Mouse (Mus musculus) forebrain, embryonic 15.5 days (tissue): ENCODE measurements around the gene Gprc5b. TPM values are rescaled to one million over a fixed set of nuclear protein-coding genes. Genes with fewer than 3 reads are reported as not detected.

Source experiments
- ATAC-seq: fragments of 200-750 bp; cut with Nextera tagmentation; replicated peaks from 2 replicates; pipeline ENCODE4 v1.8.0; 2017; ENCODE audit warnings: mild to moderate bottlenecking, moderate TSS enrichment, moderate library complexity
- H3K27ac ChIP-seq: fragments of 300-500 bp; sonication (generic); replicated peaks from 2 replicates; pipeline ENCODE4 v1.5.1; 2015; ENCODE audit warnings: mild to moderate bottlenecking, inconsistent platforms
- H3K27me3 ChIP-seq: fragments of 300-500 bp; sonication (generic); 2 replicates; pipeline ENCODE4 v1.6.1; 2015; ENCODE audit warnings: inconsistent platforms
- H3K36me3 ChIP-seq: fragments of 300-500 bp; sonication (generic); 2 replicates; pipeline ENCODE4 v1.6.1; 2015; ENCODE audit warnings: mild to moderate bottlenecking, inconsistent platforms
- H3K4me1 ChIP-seq: fragments of 300-500 bp; sonication (generic); 2 replicates; pipeline ENCODE4 v1.6.1; 2015; ENCODE audit warnings: inconsistent platforms
- H3K4me2 ChIP-seq: fragments of 300-500 bp; sonication (generic); replicated peaks from 2 replicates; pipeline ENCODE4 v1.6.1; 2015; ENCODE audit warnings: mild to moderate bottlenecking, inconsistent platforms
- H3K4me3 ChIP-seq: fragments of 300-500 bp; sonication (generic); 2 replicates; pipeline ENCODE4 v1.5.1; 2015; ENCODE audit warnings: mild to moderate bottlenecking, inconsistent platforms
- H3K9ac ChIP-seq: fragments of 300-500 bp; sonication (generic); replicated peaks from 2 replicates; pipeline ENCODE4 v1.6.1; 2015; ENCODE audit warnings: mild to moderate bottlenecking, inconsistent platforms
- H3K9me3 ChIP-seq: fragments of 300-500 bp; sonication (generic); 2 replicates; pipeline ENCODE4 v1.6.1; 2016; ENCODE audit warnings: inconsistent platforms
- WGBS: fragments of 180-500 bp; shearing (Covaris S2); methylation state at CpG from one replicate; pipeline ENCODE4 v1.1.7; 2015; ENCODE audit warnings: mixed read lengths; 5-methylcytosine and 5-hydroxymethylcytosine counted together
- polyA plus RNA-seq: library from polyadenylated mRNA; unstranded; fragments of >200 nt; fragmentation: Nextera tagmentation; extraction: Ambion mirVana; gene quantifications from 2 replicates; pipeline ENCODE4 v1.2.1, GENCODE M21; 2015

Gprc5b gene
- 6.5 and 7.3 TPM in 2 replicates for polyA plus RNA-seq

- ATAC-seq = peak; percentile 74
- no peaks in the 10 kb centered on the region for H3K27me3 ChIP-seq
- no peaks in the 10 kb centered on the region for H3K9me3 ChIP-seq
- peak within 1 kb of the TSS; percentile 68 for H3K4me3 ChIP-seq
- H3K36me3 ChIP-seq = no peaks in the 10 kb centered on the region
- H3K4me2 ChIP-seq = peak within 1 kb of the TSS; percentile 90
- peak within 1 kb of the TSS; percentile 82 for H3K27ac ChIP-seq
- peaks cover 58% of the 10 kb centered on the region for H3K4me1 ChIP-seq
- peak within 1 kb of the TSS; percentile 72 for H3K9ac ChIP-seq
- WGBS = under 1% methylated on average over 43 of the region's 44 CpGs
These were observed at the start of gene Gprc5b for GRCm38 (mm10) chr7:118995007-118995406. Gene Gprc5b, minus strand, starts transcription at chr7:118995211.

DNA sequence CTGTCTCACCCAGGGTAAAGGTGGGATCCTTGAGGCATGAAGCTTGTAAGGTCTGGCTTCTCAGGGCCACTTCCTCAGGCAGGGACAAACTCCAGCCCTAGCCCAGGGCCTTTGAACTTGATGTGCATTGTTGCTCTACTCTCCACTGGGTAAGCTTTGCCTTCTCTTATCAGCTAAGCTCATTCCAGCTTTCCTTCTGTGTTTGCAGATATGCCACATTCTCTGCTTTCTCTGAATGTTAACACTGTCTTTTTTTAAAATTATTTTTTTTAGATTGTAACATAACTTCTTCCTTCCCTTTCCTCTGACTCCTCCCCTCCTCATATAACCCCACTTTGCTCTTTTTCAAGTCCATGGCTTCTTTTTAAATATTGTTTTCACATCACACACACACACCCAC lies 46.5 kb upstream of the Gprc5b start:
- no peaks in the 10 kb centered on the region for H3K9me3 ChIP-seq
- no peak for ATAC-seq
- H3K9ac ChIP-seq = no peak overlapping the region
- no peaks in the 10 kb centered on the region for H3K4me1 ChIP-seq
- no peak overlapping the region for H3K4me3 ChIP-seq
- no peak overlapping the region for H3K4me2 ChIP-seq
- no peaks in the 10 kb centered on the region for H3K27me3 ChIP-seq
- H3K36me3 ChIP-seq = no peaks in the 10 kb centered on the region
- no peak overlapping the region for H3K27ac ChIP-seq

GRCm38 (mm10) chr7:119037581-119037980 lies 42.6 kb upstream of the Gprc5b start:
- ATAC-seq = no peak
- Histone ChIP-seq H3K27me3 (no peaks in the 10 kb centered on the region), H3K4me3 (no peak overlapping the region), H3K4me1 (no peaks in the 10 kb centered on the region), H3K36me3 (no peaks in the 10 kb centered on the region), H3K4me2 (no peak overlapping the region), H3K9ac (no peak overlapping the region), H3K9me3 (no peaks in the 10 kb centered on the region), H3K27ac (no peak overlapping the region)

GRCm38 (mm10) chr7:119034243-119034961 lies 39.4 kb upstream of the Gprc5b start:
- H3K27me3 ChIP-seq = no peaks in the 10 kb centered on the region
- WGBS = 73% methylated on average over 15 of the region's 15 CpGs
- no peak overlapping the region for H3K4me3 ChIP-seq
- H3K4me1 ChIP-seq = no peaks in the 10 kb centered on the region
- no peak for ATAC-seq
- H3K9ac ChIP-seq = no peak overlapping the region
- H3K27ac ChIP-seq = no peak overlapping the region
- no peak overlapping the region for H3K4me2 ChIP-seq
- H3K36me3 ChIP-seq = no peaks in the 10 kb centered on the region
- no peaks in the 10 kb centered on the region for H3K9me3 ChIP-seq

DNA sequence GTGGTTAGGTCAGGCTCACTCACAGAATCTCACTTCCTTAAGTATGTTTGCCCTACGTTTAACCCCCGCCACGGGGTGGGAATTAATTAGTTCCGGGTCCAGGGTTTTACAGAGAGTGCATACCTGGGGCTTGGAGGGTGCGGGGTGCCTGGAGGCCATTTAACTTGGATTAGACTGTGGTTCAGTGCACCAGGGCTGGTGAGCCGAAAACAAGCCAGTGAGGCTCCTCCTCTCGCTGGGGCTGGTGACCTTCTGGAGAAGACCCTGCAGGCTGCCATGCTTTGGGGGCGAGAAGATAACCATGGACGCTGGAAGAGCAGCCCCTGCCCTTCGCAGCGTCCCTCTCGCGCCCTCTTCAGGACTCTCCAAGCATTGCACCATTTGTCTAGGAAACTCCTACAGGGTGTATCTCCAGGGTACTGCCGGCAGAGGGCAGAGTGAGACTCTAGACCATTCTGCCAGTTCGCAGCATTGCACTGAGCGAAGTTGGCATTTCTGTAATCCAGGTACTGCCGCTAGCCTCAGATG lies 28.4 kb upstream of the Gprc5b start:
- H3K9ac ChIP-seq = no peak overlapping the region
- peak; percentile 23; the same call in 1 of the 2 replicates for ATAC-seq
- WGBS = 22% methylated on average over 17 of the region's 17 CpGs
- no peak overlapping the region for H3K4me3 ChIP-seq
- no peak overlapping the region for H3K4me2 ChIP-seq
- no peaks in the 10 kb centered on the region for H3K9me3 ChIP-seq
- H3K27me3 ChIP-seq = no peaks in the 10 kb centered on the region
- H3K36me3 ChIP-seq = no peaks in the 10 kb centered on the region
- H3K4me1 ChIP-seq = no peaks in the 10 kb centered on the region
- H3K27ac ChIP-seq = no peak overlapping the region

- 74% methylated on average over 19 of the region's 19 CpGs for WGBS
- no peaks in the 10 kb centered on the region for H3K4me1 ChIP-seq
These were observed 27.5 kb upstream of the Gprc5b start for GRCm38 (mm10) chr7:119022238-119023156.

GRCm38 (mm10) chr7:119019537-119019936 lies 24.5 kb upstream of the Gprc5b start:
- no peak overlapping the region for H3K9ac ChIP-seq
- WGBS = 19% methylated on average over 4 of the region's 4 CpGs
- no peak overlapping the region for H3K27ac ChIP-seq
- H3K4me3 ChIP-seq = no peak overlapping the region
- no peak overlapping the region for H3K4me2 ChIP-seq
- no peaks in the 10 kb centered on the region for H3K9me3 ChIP-seq
- no peaks in the 10 kb centered on the region for H3K36me3 ChIP-seq
- no peaks in the 10 kb centered on the region for H3K27me3 ChIP-seq
- no peaks in the 10 kb centered on the region for H3K4me1 ChIP-seq
- ATAC-seq = peak; percentile 64

More at GRCm38 (mm10) chr7:119022238-119023156, 27.5 kb upstream of the Gprc5b start:
- H3K27ac ChIP-seq = no peak overlapping the region
- no peak overlapping the region for H3K4me3 ChIP-seq
- H3K9ac ChIP-seq = no peak overlapping the region
- H3K36me3 ChIP-seq = no peaks in the 10 kb centered on the region
- no peaks in the 10 kb centered on the region for H3K27me3 ChIP-seq
- peak; percentile 39; the same call in 1 of the 2 replicates for ATAC-seq
- H3K9me3 ChIP-seq = no peaks in the 10 kb centered on the region
- H3K4me2 ChIP-seq = no peak overlapping the region

GRCm38 (mm10) chr7:119015736-119016135 lies 20.7 kb upstream of the Gprc5b start:
- Histone ChIP-seq H3K4me3 (no peak overlapping the region), H3K4me2 (no peak overlapping the region), H3K27ac (no peak overlapping the region), H3K4me1 (no peaks in the 10 kb centered on the region), H3K36me3 (no peaks in the 10 kb centered on the region), H3K27me3 (no peaks in the 10 kb centered on the region), H3K9me3 (no peaks in the 10 kb centered on the region), H3K9ac (no peak overlapping the region)
- peak; percentile 42; the same call in 1 of the 2 replicates for ATAC-seq
- WGBS = 5% methylated on average over 2 of the region's 3 CpGs

- ATAC-seq = peak; percentile 69
- Histone ChIP-seq H3K9me3 (no peaks in the 10 kb centered on the region), H3K9ac (no peak overlapping the region), H3K27me3 (no peaks in the 10 kb centered on the region), H3K4me3 (no peak overlapping the region), H3K4me2 (no peak overlapping the region), H3K4me1 (no peaks in the 10 kb centered on the region), H3K36me3 (no peaks in the 10 kb centered on the region), H3K27ac (no peak overlapping the region)
- WGBS = 19% methylated on average over 5 of the region's 5 CpGs
These were observed 16.0 kb upstream of the Gprc5b start for GRCm38 (mm10) chr7:119010854-119011529.

- ATAC-seq = no peak
- Histone ChIP-seq H3K27me3 (no peaks in the 10 kb centered on the region), H3K9ac (no peak overlapping the region), H3K4me3 (no peak overlapping the region), H3K9me3 (no peaks in the 10 kb centered on the region), H3K4me2 (no peak overlapping the region), H3K36me3 (no peaks in the 10 kb centered on the region), H3K4me1 (no peaks in the 10 kb centered on the region), H3K27ac (no peak overlapping the region)
- 31% methylated on average over 2 of the region's 2 CpGs for WGBS
These were observed 7.5 kb upstream of the Gprc5b start for GRCm38 (mm10) chr7:119002501-119002900.

- ATAC-seq = no peak
- Histone ChIP-seq H3K4me2 (no peak overlapping the region), H3K9ac (no peak overlapping the region), H3K4me1 (no peaks in the 10 kb centered on the region), H3K27me3 (no peaks in the 10 kb centered on the region), H3K4me3 (no peak overlapping the region), H3K36me3 (no peaks in the 10 kb centered on the region), H3K27ac (no peak overlapping the region), H3K9me3 (no peaks in the 10 kb centered on the region)
- 55% methylated on average over 2 of the region's 2 CpGs for WGBS
These were observed 7.0 kb upstream of the Gprc5b start for GRCm38 (mm10) chr7:119001965-119002364.

DNA sequence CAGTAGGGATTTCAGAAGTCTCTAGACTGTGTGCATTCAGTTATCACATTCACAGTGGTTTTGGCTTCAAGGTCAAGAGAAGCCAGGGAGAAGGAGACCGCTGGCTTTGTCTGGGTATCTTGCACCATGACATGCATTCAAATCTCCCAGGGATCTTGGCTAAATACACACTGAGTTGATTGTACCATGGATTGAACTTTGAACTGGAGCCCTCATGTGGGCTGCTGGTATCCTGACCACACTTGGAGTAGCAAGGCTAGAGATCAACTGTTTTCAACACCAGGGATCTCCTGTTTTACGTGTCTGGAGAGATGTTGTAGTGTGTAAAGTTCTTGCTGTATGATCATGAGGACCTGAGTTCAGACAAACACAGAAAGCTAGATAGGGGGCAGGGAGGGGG lies 4.8 kb upstream of the Gprc5b start:
- H3K27ac ChIP-seq = no peak overlapping the region
- no peak overlapping the region for H3K4me2 ChIP-seq
- H3K27me3 ChIP-seq = no peaks in the 10 kb centered on the region
- H3K4me1 ChIP-seq = peaks cover 10% of the 10 kb centered on the region
- no peak overlapping the region for H3K4me3 ChIP-seq
- no peaks in the 10 kb centered on the region for H3K9me3 ChIP-seq
- H3K36me3 ChIP-seq = no peaks in the 10 kb centered on the region
- no peak for ATAC-seq
- 78% methylated on average over 2 of the region's 2 CpGs for WGBS
- no peak overlapping the region for H3K9ac ChIP-seq
